In the genomic region with DNA sequence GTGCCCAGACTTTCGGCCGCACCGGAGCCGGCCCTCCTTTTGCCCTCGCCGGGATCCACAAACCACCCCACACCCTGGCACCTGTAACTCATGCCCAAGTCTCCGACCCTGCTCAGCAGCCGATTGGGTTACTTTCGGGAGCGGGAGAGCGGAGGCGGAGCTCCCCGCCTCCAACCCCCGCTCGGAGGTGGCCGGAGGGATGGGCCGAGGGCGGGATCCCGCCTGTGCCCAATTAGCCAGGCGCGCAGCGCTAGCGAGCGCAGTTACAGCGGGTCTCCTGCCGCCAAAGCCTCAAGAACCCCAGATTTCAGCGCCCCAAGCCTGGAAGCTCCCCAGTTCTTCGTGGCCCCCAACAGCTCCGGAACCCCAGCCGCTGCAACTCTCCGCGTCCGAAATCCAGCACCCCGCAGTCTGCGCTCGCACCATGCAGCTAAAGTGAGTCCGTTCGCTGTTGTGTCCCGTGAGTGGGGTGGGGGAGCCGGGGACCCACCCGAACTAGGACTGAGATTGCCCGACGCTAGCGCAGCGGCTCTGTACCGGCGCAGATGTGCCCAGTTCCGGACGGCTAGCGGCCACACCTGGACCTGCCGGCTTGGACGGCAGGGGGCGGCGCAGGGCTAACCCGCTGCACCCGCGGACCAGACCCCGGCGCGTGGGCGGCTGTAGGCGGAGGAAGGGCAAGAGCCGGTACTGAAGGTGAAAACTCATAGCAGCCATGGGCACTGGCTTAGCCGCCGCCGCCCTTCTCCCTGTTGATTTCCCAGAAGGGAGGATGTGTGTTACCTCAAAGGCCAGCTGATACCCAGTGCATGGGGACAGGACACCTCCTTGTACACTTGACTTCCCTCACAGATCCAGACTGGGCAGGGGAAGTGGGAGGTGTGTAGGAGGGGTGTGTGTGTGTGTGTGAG, we compare ENCODE assay signal across 8 mouse cellular contexts. TPM values are rescaled to one million over a fixed set of nuclear protein-coding genes. Genes with fewer than 3 reads are reported as not detected.
DNase-seq lines count a peak whose midpoint lies in the region; ATAC-seq and TF ChIP-seq lines count a peak whose summit lies in the region.

A gene (plus strand): TSS at position 202 of the 911 bp plus-strand sequence.

- no peak within 1 kb of the TSS for H3K27ac ChIP-seq in forebrain, embryonic 11.5 days (ENCODE audit: low read depth, low read length)
- H3K27ac ChIP-seq in heart, postnatal 0 days (ENCODE audit: low read depth) = no peak within 1 kb of the TSS
- H3K27ac ChIP-seq in liver, embryonic 16.5 days (ENCODE audit: low read length) = peak within 1 kb of the TSS; percentile 59
- peak within 1 kb of the TSS; percentile 65 for H3K27ac ChIP-seq in stomach, postnatal 0 days (replicated peaks)

- H3K4me1 ChIP-seq in forebrain, embryonic 11.5 days (replicated peaks; ENCODE audit: control insufficient read depth, insufficient read depth, low read length) = peaks cover 5% of the 10 kb centered on the region; the same call in 1 of the 2 replicates
- peaks cover 7% of the 10 kb centered on the region; the same call in 1 of the 2 replicates for H3K4me1 ChIP-seq in heart, postnatal 0 days (ENCODE audit: control insufficient read depth, insufficient read depth)
- H3K4me1 ChIP-seq in liver, embryonic 16.5 days (ENCODE audit: control insufficient read depth, low read depth, low read length) = no peaks in the 10 kb centered on the region; the same call in 1 of the 2 replicates
- peaks cover 4% of the 10 kb centered on the region for H3K4me1 ChIP-seq in stomach, postnatal 0 days (replicated peaks; ENCODE audit: control insufficient read depth, insufficient read depth)

- TF ChIP-seq CTCF in heart, postnatal 0 days (IDR thresholded peaks at IDR 0.05; ENCODE audit: low read depth) = peak; percentile 56
- TF ChIP-seq CTCF in stomach, postnatal 0 days (IDR thresholded peaks at IDR 0.05; ENCODE audit: low read depth) = peak; percentile 80

- no peaks in the 10 kb centered on the region for H3K9me3 ChIP-seq in forebrain, embryonic 11.5 days (ENCODE audit: control insufficient read depth, low read length)
- H3K9me3 ChIP-seq in heart, postnatal 0 days (replicated peaks; ENCODE audit: control insufficient read depth, low read length) = no peaks in the 10 kb centered on the region
- H3K9me3 ChIP-seq in liver, embryonic 16.5 days (replicated peaks; ENCODE audit: control insufficient read depth, low read length) = no peaks in the 10 kb centered on the region
- H3K9me3 ChIP-seq in stomach, postnatal 0 days (ENCODE audit: control insufficient read depth, low read length) = no peaks in the 10 kb centered on the region

- H3K9ac ChIP-seq in forebrain, embryonic 11.5 days (ENCODE audit: low read length) = peak within 1 kb of the TSS; percentile 50
- H3K9ac ChIP-seq in heart, postnatal 0 days (replicated peaks; ENCODE audit: low read depth, low read length) = peak within 1 kb of the TSS; percentile 41; the same call in 1 of the 2 replicates
- peak within 1 kb of the TSS; percentile 56 for H3K9ac ChIP-seq in liver, embryonic 16.5 days (ENCODE audit: low read depth, low read length)
- peak within 1 kb of the TSS; percentile 71 for H3K9ac ChIP-seq in stomach, postnatal 0 days (ENCODE audit: low read length)

- 1% methylated on average over 66 of the region's 66 CpGs for WGBS in forebrain, embryonic 11.5 days
- WGBS in heart, postnatal 0 days = under 1% methylated on average over 66 of the region's 66 CpGs
- under 1% methylated on average over 66 of the region's 66 CpGs for WGBS in liver, embryonic 16.5 days (ENCODE audit: insufficient replicate concordance)
- under 1% methylated on average over 56 of the region's 66 CpGs for WGBS in stomach, postnatal 0 days

- peak within 1 kb of the TSS; percentile 86 for H3K4me2 ChIP-seq in forebrain, embryonic 11.5 days (ENCODE audit: low read depth, low read length, severe bottlenecking)
- H3K4me2 ChIP-seq in heart, postnatal 0 days (ENCODE audit: low read depth, low read length) = peak within 1 kb of the TSS; percentile 81
- H3K4me2 ChIP-seq in liver, embryonic 16.5 days (ENCODE audit: low read depth, low read length) = peak within 1 kb of the TSS; percentile 72
- H3K4me2 ChIP-seq in stomach, postnatal 0 days (replicated peaks; ENCODE audit: low read depth) = peak within 1 kb of the TSS; percentile 94

- peak; percentile 82 for DNase-seq in CD4-positive, CD25-positive, alpha-beta regulatory T cell, adult 2 months (ENCODE audit: low read depth, low spot score)
- DNase-seq in brain, adult 2 months (ENCODE audit: low read depth, low spot score) = peak; percentile 58
- DNase-seq in forebrain, embryonic 11.5 days (ENCODE audit: low spot score) = peak; percentile 87
- peak; percentile 58 for DNase-seq in heart, postnatal 0 days (ENCODE audit: low spot score)
- DNase-seq in kidney, postnatal 14 days = peak; percentile 91
- peak; percentile 75 for DNase-seq in neural tube, embryonic 10.5 days (ENCODE audit: extremely low spot score, low spot score)
- DNase-seq in stomach, postnatal 0 days (ENCODE audit: low spot score) = peak; percentile 87

- H3K27me3 ChIP-seq in forebrain, embryonic 11.5 days (ENCODE audit: control insufficient read depth, insufficient read depth, low read length) = peaks cover 4% of the 10 kb centered on the region; the same call in 1 of the 2 replicates
- peaks cover 26% of the 10 kb centered on the region for H3K27me3 ChIP-seq in heart, postnatal 0 days (ENCODE audit: control insufficient read depth, insufficient read depth, low read length)
- H3K27me3 ChIP-seq in liver, embryonic 16.5 days (ENCODE audit: control insufficient read depth, insufficient read depth, low read depth, low read length) = peaks cover 25% of the 10 kb centered on the region
- no peaks in the 10 kb centered on the region for H3K27me3 ChIP-seq in stomach, postnatal 0 days (ENCODE audit: control insufficient read depth, insufficient read depth, low read length)

- no peaks in the 10 kb centered on the region for H3K36me3 ChIP-seq in forebrain, embryonic 11.5 days (ENCODE audit: control insufficient read depth, insufficient read depth, low read length)
- H3K36me3 ChIP-seq in heart, postnatal 0 days (replicated peaks; ENCODE audit: control insufficient read depth, insufficient read depth, low read length) = no peaks in the 10 kb centered on the region
- H3K36me3 ChIP-seq in liver, embryonic 16.5 days (ENCODE audit: control insufficient read depth, insufficient read depth) = no peaks in the 10 kb centered on the region
- no peaks in the 10 kb centered on the region for H3K36me3 ChIP-seq in stomach, postnatal 0 days (ENCODE audit: control insufficient read depth, insufficient read depth, low read length)

- ATAC-seq in forebrain, embryonic 11.5 days (replicated peaks; ENCODE audit: low FRiP score) = peak; percentile 91
- peak; percentile 90 for ATAC-seq in heart, postnatal 0 days (ENCODE audit: insufficient read depth, low read depth)
- ATAC-seq in liver, embryonic 16.5 days (ENCODE audit: low read depth) = peak; percentile 87
- peak; percentile 92 for ATAC-seq in stomach, postnatal 0 days (ENCODE audit: low FRiP score, low TSS enrichment)

- TF ChIP-seq EP300 in heart, postnatal 0 days (IDR thresholded peaks at IDR 0.05; ENCODE audit: low read depth) = no peak
- no peak for TF ChIP-seq EP300 in stomach, postnatal 0 days (optimal IDR thresholded peaks at IDR 0.05)

- peak within 1 kb of the TSS; percentile 44 for H3K4me3 ChIP-seq in forebrain, embryonic 11.5 days (ENCODE audit: low read depth, low read length)
- H3K4me3 ChIP-seq in heart, postnatal 0 days (ENCODE audit: low read depth, low read length) = peak within 1 kb of the TSS; percentile 51
- peak within 1 kb of the TSS; percentile 65 for H3K4me3 ChIP-seq in liver, embryonic 16.5 days (ENCODE audit: low read depth, low read length)
- H3K4me3 ChIP-seq in stomach, postnatal 0 days (ENCODE audit: low read depth, low read length) = peak within 1 kb of the TSS; percentile 70

RNA-seq across cellular contexts. Expression of the gene that starts here (rescaled TPM):
- polyA plus RNA-seq in forebrain, embryonic 11.5 days (2014; fragmentation: Nextera tagmentation; extraction: Ambion mirVana) = 2.0 and 2.5 TPM in 2 replicates
- total RNA-seq in heart, postnatal 0 days (2014; rRNA removed; ENCODE audit: low replicate concordance) = 6.1 and 7.4 TPM in 2 replicates
- polyA plus RNA-seq in heart, postnatal 0 days (2015; fragmentation: Nextera tagmentation; extraction: Ambion mirVana) = 1.2 and 1.9 TPM in 2 replicates
- 1.5 and 1.7 TPM in 2 replicates for polyA plus RNA-seq in liver, embryonic 16.5 days (2015; fragmentation: Nextera tagmentation; extraction: Ambion mirVana)
- 4.8 and 5.6 TPM in 2 replicates for polyA plus RNA-seq in stomach, postnatal 0 days (2015; fragmentation: Nextera tagmentation; extraction: Ambion mirVana)

Comparison
In these comparisons a context has a peak if more than half of its experiments do, and no peak if none do; other contexts are left out.
1. H3K27ac ChIP-seq: peak in liver, embryonic 16.5 days (single experiment) and stomach, postnatal 0 days (single experiment); none in forebrain, embryonic 11.5 days (single experiment) and heart, postnatal 0 days (single experiment).
2. Peak in every context shown above with its lines, with median percentiles within 50 percentile points of each other: DNase-seq, ATAC-seq, H3K4me2 ChIP-seq, H3K4me3 ChIP-seq and H3K9ac ChIP-seq.